Mouse (Mus musculus): ENCODE measurements around the gene Ppp1r11.
"Not testable (repeated sequence)": the region's sequence is repeated elsewhere in the genome, so short reads cannot be mapped to it uniquely, and the experiment has no call there.

Gene Ppp1r11

DNA sequence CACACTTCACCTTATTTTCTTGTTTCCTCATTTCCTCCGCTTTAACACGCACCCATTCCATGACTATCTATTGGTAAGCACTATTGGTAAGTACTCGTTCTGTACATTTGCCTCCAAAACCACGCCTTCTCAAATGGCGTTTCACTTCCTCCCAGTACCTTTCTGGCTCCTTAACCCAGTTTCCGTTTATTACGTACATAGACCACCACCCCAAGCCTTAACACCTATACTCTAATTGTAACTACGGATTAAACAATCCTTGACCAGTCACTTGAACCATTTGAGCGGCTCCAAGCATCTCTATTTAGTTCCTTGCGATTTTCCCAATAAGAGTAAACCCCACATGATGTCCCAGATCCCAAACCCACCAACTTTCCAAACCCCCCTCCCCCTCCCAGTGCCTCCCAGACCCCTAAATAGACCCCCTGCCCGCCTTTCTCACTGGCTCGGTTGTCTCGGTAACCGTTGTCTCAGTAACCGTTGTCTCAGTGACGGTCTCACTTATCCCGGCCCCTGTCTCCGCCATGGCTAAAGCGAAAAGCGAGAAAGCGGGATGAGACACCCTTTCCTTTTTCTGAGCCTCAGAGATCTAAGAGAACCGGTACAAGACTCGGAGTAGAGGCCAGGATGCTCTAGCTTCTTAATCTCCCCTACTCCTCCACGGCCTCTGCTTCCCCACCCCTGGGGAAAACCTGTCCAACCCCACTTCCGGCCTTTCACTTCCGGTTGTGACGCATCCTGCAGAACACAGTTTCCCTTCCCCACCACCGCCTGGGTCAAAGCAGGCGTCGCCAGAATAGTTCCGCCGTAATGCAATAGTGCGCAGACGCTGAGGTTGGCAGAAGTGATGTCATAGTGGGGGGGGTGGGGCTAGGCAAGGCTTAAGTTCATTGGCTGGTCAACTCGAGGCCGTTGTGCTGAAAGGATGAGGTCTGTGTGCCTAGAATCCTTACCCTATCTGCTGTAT lies at the start of gene Ppp1r11:
TSS of gene Ppp1r11 (minus strand) at position 761 of the 967 bp plus-strand sequence.
- ATAC-seq (ENCODE audit: insufficient number of reproducible peaks, low FRiP score, low TSS enrichment), result peak; percentile 95

GRCm38 (mm10) chr17:37000863-37001262 lies 49.3 kb upstream of the Ppp1r11 start, which contains the start of gene Zfp57:
Zfp57 (plus strand) TSS chr17:37001163.
- no peak for ATAC-seq (ENCODE audit: insufficient number of reproducible peaks, low FRiP score, low TSS enrichment)

DNA sequence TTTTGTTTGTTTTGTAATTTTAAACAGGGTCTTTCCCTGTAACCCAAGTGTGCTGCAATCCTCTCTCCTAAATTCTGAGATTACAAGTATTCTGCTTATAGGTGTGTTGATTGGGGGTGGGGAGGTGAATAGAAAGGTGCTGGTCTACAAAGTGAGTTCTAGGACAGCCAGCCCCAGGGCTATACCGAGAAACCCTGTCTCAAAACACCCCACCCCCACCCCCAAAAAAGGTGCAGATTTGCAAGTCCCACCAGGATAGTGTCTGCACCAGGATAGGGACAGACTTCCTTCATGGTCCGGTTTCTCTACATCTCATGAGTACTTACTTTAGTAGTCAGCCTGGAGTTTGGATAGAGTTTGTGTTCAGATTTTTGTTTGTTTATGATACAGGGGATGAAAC lies 46.9 kb upstream of the Ppp1r11 start:
- ATAC-seq (ENCODE audit: insufficient number of reproducible peaks, low FRiP score, low TSS enrichment), result no peak

DNA sequence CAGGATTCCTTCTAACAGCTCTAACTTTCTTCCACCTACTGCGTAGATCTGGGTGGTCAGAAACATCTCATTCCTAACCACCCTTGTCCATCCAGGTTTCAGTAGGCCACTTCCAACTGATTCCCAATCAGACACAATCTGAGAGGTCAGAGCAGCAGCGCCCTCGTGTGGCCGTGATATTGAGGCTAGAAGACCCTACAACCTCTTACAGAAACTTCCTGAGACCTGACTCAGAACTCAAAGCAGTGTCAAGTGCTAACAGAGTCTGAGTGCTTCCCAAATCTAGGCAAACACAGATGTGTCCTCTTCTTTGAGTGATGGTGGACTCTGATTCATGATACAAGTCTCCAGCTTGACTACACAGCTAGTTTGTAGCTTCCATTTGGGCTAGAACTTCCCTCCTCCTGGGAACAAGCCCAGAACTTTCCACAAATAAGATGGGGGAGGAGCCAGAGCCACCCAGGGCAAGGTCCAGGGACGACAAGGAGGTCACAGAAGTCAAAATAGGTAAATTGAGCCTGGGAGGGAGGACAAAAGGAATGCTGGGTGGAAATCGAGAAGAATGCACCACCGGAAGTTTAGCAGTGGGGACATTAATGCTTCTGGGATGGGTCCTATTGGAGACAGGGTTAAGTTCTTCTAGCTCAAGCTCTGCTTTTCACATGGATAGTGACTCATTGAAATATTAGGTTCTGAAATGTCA lies 45.6 kb upstream of the Ppp1r11 start:
- no peak for ATAC-seq (ENCODE audit: insufficient number of reproducible peaks, low FRiP score, low TSS enrichment)

GRCm38 (mm10) chr17:36995448-36995847 lies 43.9 kb upstream of the Ppp1r11 start:
- no peak for ATAC-seq (ENCODE audit: insufficient number of reproducible peaks, low FRiP score, low TSS enrichment)

- ATAC-seq (ENCODE audit: insufficient number of reproducible peaks, low FRiP score, low TSS enrichment), result no peak
Observed at GRCm38 (mm10) chr17:36994528-36994927, 43.0 kb upstream of the Ppp1r11 start.

DNA sequence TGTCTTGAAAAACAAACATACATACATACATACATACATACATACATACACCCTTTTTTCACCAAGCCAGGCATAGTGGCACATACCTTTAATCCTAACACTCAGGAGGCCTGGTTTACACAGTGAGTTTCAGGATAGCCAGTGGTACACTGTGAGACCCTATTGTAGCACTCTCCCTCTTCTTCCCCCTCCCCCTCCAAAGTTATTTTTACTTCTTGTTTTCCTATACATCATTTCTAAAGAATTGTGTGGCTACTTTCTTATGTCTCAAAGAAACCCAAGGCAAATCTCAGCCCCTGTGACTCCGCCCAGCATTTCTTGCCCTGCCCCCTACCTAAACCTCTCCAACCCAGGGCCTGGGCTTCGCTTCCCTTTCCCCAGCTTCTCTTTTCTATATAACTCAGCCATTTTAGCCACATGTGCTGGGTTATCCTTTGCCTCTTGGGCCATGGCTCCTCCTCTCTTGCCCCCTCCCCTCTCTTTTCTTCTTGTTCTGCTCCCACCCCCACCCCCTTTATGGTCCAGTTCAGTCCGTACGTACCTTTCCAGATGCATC lies 42.3 kb upstream of the Ppp1r11 start:
- no peak for ATAC-seq (ENCODE audit: insufficient number of reproducible peaks, low FRiP score, low TSS enrichment)

- ATAC-seq (ENCODE audit: insufficient number of reproducible peaks, low FRiP score, low TSS enrichment), result no peak
Observed at GRCm38 (mm10) chr17:36992336-36993104, 41.0 kb upstream of the Ppp1r11 start.

GRCm38 (mm10) chr17:36990630-36991029 lies 39.1 kb upstream of the Ppp1r11 start:
- not testable (repeated sequence) for ATAC-seq (ENCODE audit: insufficient number of reproducible peaks, low FRiP score, low TSS enrichment)

DNA sequence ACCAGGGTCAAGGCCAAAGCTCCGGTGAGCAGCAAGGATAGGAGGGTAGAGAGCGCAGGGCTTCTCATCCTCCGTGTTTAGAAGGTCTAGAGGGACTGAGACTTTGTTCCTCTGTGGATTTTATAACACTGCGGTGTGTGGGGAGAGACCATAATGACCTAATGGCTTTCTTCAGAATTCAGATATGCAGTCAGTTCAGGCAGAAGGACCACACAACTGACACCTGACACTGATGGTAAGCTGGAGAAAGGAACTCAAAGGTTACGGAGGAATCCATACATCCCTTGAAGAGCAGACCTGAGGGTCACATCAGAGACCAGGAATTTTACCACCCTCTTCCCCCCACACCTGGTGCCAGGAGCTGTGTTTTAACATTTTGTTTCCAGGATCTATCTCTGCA lies 37.9 kb upstream of the Ppp1r11 start, which contains the start of gene H2-M5:
TSS of gene H2-M5 (minus strand) at position 101 of the 400 bp plus-strand sequence.
- ATAC-seq (ENCODE audit: insufficient number of reproducible peaks, low FRiP score, low TSS enrichment), result no peak

DNA sequence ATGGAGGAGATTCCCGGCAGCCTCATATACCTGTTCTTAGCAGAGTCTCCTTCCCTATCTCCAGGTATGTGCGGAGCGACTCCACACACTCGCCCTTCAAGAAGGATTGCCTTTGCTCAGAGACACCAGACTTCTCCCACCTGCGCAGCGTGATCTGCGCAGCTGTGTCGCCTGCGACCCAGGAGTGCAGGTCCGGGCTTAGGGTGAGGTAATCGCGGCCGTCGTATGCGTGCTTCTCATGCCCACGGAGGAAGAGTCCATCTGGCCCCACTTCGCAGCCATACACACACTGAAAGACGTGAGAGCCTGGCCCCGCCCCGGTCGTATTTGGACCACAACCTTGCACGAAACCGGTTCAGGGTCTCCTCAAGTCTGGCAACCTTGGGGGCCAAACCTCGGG lies 36.9 kb upstream of the Ppp1r11 start:
- no peak for ATAC-seq (ENCODE audit: insufficient number of reproducible peaks, low FRiP score, low TSS enrichment)

DNA sequence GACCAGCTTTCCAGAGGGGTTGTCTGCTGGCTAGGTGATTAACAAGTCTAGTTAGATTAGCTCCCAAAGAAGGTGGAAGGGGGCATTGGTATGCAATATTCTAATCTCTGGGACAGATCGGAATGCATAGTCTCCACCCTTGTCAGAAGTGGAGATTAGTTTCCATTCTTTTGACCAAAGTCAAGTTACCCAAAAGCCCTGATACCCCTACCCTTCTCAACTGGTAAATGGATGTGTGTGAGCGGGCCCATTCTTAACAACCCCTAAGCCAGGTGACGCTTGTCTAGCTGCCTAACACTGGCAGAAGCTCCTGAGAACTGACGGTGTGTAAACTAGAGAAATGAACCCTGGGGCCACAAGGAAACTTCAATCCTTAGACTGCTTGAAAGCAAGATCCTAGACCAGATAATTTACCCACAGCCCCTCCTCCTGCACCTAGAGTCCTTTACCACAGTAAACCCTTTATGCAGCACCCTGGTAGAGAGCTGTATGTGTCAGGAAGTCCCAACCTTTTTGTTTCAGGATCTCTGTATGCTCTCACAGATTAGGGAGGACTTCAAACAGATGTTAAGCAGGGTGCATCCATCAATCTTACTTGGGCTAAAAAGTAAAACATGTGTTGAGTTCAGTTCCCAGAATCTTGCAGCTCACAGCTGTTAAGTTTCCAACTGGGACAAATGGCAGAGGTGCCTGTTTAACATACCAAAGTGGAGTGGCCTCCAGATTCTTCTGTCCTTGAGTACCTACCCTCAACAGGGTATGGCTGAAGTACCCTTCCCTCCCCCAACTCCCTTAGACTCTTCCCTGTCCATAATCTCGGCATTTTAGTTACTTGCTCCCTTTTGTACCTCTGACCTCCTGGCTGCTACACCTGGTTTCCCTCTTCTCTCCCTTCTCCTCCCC lies 31.0 kb upstream of the Ppp1r11 start:
- ATAC-seq (ENCODE audit: insufficient number of reproducible peaks, low FRiP score, low TSS enrichment), result no peak

GRCm38 (mm10) chr17:36981845-36982244 lies 30.3 kb upstream of the Ppp1r11 start:
- ATAC-seq (ENCODE audit: insufficient number of reproducible peaks, low FRiP score, low TSS enrichment), result no peak

GRCm38 (mm10) chr17:36981221-36981813 lies 29.8 kb upstream of the Ppp1r11 start, which contains the start of gene 2410137M14Rik:
2410137M14Rik (minus strand) TSS chr17:36981237.
- ATAC-seq (ENCODE audit: insufficient number of reproducible peaks, low FRiP score, low TSS enrichment), result no peak

GRCm38 (mm10) chr17:36973271-36973787 lies 21.8 kb upstream of the Ppp1r11 start:
- no peak for ATAC-seq (ENCODE audit: insufficient number of reproducible peaks, low FRiP score, low TSS enrichment)

- ATAC-seq (ENCODE audit: insufficient number of reproducible peaks, low FRiP score, low TSS enrichment), result no peak
Observed at GRCm38 (mm10) chr17:36972791-36973190, 21.2 kb upstream of the Ppp1r11 start.

- ATAC-seq (ENCODE audit: insufficient number of reproducible peaks, low FRiP score, low TSS enrichment), result no peak
Observed at GRCm38 (mm10) chr17:36971172-36971850, 19.8 kb upstream of the Ppp1r11 start.

GRCm38 (mm10) chr17:36970316-36970890 lies 18.9 kb upstream of the Ppp1r11 start:
- ATAC-seq (ENCODE audit: insufficient number of reproducible peaks, low FRiP score, low TSS enrichment), result no peak

Data from cerebellum, adult (tissue).